Comparison of ENCODE assay signal across 18 mouse cellular contexts in the genomic region with DNA sequence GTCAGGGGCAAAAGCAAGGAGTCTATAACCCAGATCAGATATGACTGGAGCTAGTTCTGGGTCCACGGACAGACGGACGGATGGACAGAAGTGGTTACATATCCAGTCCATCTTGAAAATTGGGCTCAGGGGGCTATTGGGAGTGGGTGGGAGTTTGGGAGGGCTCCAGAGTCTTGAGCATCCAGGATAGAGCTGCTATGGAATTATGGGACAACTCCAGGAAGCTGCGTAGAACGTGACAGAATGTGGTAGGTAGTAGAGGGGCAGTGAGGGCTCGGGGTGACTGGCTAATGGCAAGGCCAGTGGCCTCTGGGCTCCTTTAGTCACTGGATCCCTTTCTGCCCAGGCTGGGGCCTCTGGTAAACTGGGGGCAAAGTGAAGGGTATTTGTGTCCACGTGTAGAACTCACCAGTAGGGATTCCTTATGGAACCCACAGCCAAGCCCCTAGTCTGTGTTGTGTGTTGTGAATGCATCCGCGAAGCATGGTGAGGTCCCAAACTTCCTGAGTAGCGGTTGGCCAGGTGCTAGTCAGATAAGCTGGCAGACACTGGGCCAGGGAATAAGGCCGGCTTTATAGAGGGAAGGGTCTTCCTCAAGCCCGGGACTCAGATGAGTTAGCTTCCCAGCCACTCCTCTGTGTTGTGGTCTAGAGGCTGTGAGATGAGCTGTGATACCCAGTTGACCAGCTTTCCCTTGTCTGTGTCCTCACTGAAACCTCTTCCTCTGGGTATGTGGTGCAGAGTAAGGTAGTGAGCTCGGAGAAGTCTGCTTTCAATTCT. TPM values are rescaled to one million over a fixed set of nuclear protein-coding genes. Genes with fewer than 3 reads are reported as not detected.
DNase-seq lines count a peak whose midpoint lies in the region; ATAC-seq and TF ChIP-seq lines count a peak whose summit lies in the region.
"Had no signal": no experiment of that assay in that cellular context is flagged by ENCODE, and none has a peak within 500 bp of the region (broad histone marks: within the 10 kb centered on the region; RNA-seq: fewer than 3 reads in every experiment).

No protein-coding gene starts in this region.

- peaks cover 98% of the 10 kb centered on the region for H3K4me1 ChIP-seq in kidney, embryonic 15.5 days
- peaks cover 50% of the 10 kb centered on the region for H3K4me1 ChIP-seq in brown adipose tissue, adult 24 weeks (ENCODE audit: control insufficient read depth, insufficient read depth, insufficient read length, low read length)
- peaks cover 81% of the 10 kb centered on the region for H3K4me1 ChIP-seq in intestine, embryonic 16.5 days (ENCODE audit: control insufficient read depth, insufficient read depth, low read length)
- peaks cover 34% of the 10 kb centered on the region for H3K4me1 ChIP-seq in neural tube, embryonic 15.5 days

- ATAC-seq in kidney, embryonic 15.5 days (replicated peaks; ENCODE audit: low FRiP score): no peak
- no peak for ATAC-seq in intestine, embryonic 16.5 days
- ATAC-seq in neural tube, embryonic 15.5 days (ENCODE audit: low FRiP score): no peak
- ATAC-seq: hindbrain, postnatal 0 days had no signal

- H3K36me3 ChIP-seq in kidney, embryonic 15.5 days: no peaks in the 10 kb centered on the region
- no peaks in the 10 kb centered on the region for H3K36me3 ChIP-seq in intestine, embryonic 16.5 days (ENCODE audit: control insufficient read depth, insufficient read depth, low read length)
- no peaks in the 10 kb centered on the region for H3K36me3 ChIP-seq in neural tube, embryonic 15.5 days
- H3K36me3 ChIP-seq: liver, embryonic 15.5 days; neural tube, embryonic 13.5 days had no signal

- peak overlapping the region; percentile 96 for H3K27ac ChIP-seq in gastrocnemius, adult 2 months
- H3K27ac ChIP-seq in kidney, embryonic 15.5 days: peak overlapping the region; percentile 97
- peak overlapping the region; percentile 92 for H3K27ac ChIP-seq in brown adipose tissue, adult 24 weeks (replicated peaks; ENCODE audit: low read depth, low read length)
- peak overlapping the region; percentile 81 for H3K27ac ChIP-seq in intestine, embryonic 16.5 days (ENCODE audit: low read length)
- no peak overlapping the region for H3K27ac ChIP-seq in neural tube, embryonic 15.5 days (replicated peaks)
- H3K27ac ChIP-seq: hindbrain, postnatal 0 days; liver, embryonic 15.5 days had no signal

- WGBS in kidney, embryonic 15.5 days: 75% methylated on average over 13 of the region's 13 CpGs
- 73% methylated on average over 13 of the region's 13 CpGs for WGBS in intestine, embryonic 16.5 days
- WGBS in neural tube, embryonic 15.5 days: 90% methylated on average over 13 of the region's 13 CpGs

- peak overlapping the region; percentile 90 for H3K4me3 ChIP-seq in gastrocnemius, adult 2 months
- no peak overlapping the region for H3K4me3 ChIP-seq in kidney, embryonic 15.5 days (replicated peaks)
- peak overlapping the region; percentile 47 for H3K4me3 ChIP-seq in brown adipose tissue, adult 24 weeks (ENCODE audit: insufficient read depth, low read depth, low read length)
- no peak overlapping the region for H3K4me3 ChIP-seq in intestine, embryonic 16.5 days (ENCODE audit: low read length)
- no peak overlapping the region for H3K4me3 ChIP-seq in neural tube, embryonic 15.5 days (replicated peaks)
- H3K4me3 ChIP-seq: liver, embryonic 15.5 days; neural tube, embryonic 13.5 days had no signal

- DNase-seq in gastrocnemius, adult 2 months: no peak
- DNase-seq in gastrocnemius, postnatal 25 days: no peak
- no peak for DNase-seq in kidney, adult 18-20 months
- no peak for DNase-seq in cerebellum, adult 11-12 months
- DNase-seq: cerebellum, adult 8-10 months had no signal

- intact Hi-C loops in gastrocnemius, adult 2 months (cut with DNase I): no loop called here

- H3K4me2 ChIP-seq in kidney, embryonic 15.5 days: peak overlapping the region; percentile 53; the same call in 1 of the 2 replicates
- peak overlapping the region; percentile 56; the same call in 1 of the 2 replicates for H3K4me2 ChIP-seq in intestine, embryonic 16.5 days (ENCODE audit: low read depth, low read length)
- no peak overlapping the region for H3K4me2 ChIP-seq in neural tube, embryonic 15.5 days

- TF ChIP-seq CTCF in gastrocnemius, adult 2 months (IDR thresholded peaks at IDR 0.05): no peak

- H3K9me3 ChIP-seq in kidney, embryonic 15.5 days (replicated peaks): no peaks in the 10 kb centered on the region
- H3K9me3 ChIP-seq in intestine, embryonic 16.5 days (ENCODE audit: control insufficient read depth, low read length): no peaks in the 10 kb centered on the region
- H3K9me3 ChIP-seq in neural tube, embryonic 15.5 days (replicated peaks): no peaks in the 10 kb centered on the region
- H3K9me3 ChIP-seq: liver, embryonic 15.5 days; neural tube, embryonic 13.5 days had no signal

- 0 out of 2 replicates have a peak overlapping the region, but pooled peaks have one; percentile 10 for H3K9ac ChIP-seq in kidney, embryonic 15.5 days
- no peak overlapping the region; the same call in 1 of the 2 replicates for H3K9ac ChIP-seq in intestine, embryonic 16.5 days (ENCODE audit: low read depth, low read length)
- no peak overlapping the region for H3K9ac ChIP-seq in neural tube, embryonic 15.5 days (replicated peaks)
- H3K9ac ChIP-seq: liver, embryonic 15.5 days had no signal

- H3K27me3 ChIP-seq in kidney, embryonic 15.5 days: no peaks in the 10 kb centered on the region
- H3K27me3 ChIP-seq in intestine, embryonic 16.5 days (replicated peaks; ENCODE audit: control insufficient read depth, insufficient read depth, low read length): no peaks in the 10 kb centered on the region
- H3K27me3 ChIP-seq in neural tube, embryonic 15.5 days (replicated peaks): no peaks in the 10 kb centered on the region
- H3K27me3 ChIP-seq: liver, embryonic 15.5 days had no signal

RNA-seq across cellular contexts. Expression of gene Hspg2, which starts 6.9 kb away (rescaled TPM):
- 10 to 100 TPM; 55.2 to 77.5 TPM for total RNA-seq in gastrocnemius, adult 2 months (2021)
- 100 to 1,000 TPM; 105 to 107 TPM for total RNA-seq in gastrocnemius, postnatal 25 days (2021)
- 34.2 and 35.7 TPM in 2 replicates for polyA plus RNA-seq in kidney, embryonic 15.5 days (2015; fragmentation: Nextera tagmentation; extraction: Ambion mirVana)
- 32.5 and 49.7 TPM in 2 replicates for polyA plus RNA-seq in brown adipose tissue, adult 24 weeks (2012; ENCODE audit: insufficient read depth, insufficient read length, missing spikeins)
- 24.5 TPM in 2 replicates for polyA plus RNA-seq in intestine, embryonic 16.5 days (2015; fragmentation: Nextera tagmentation; extraction: Ambion mirVana)
- polyA plus RNA-seq in neural tube, embryonic 15.5 days (2015; fragmentation: Nextera tagmentation; extraction: Ambion mirVana): 7.5 and 9.8 TPM in 2 replicates

RNA-seq across cellular contexts. Expression of gene 1700013G24Rik, which starts 22.4 kb away (rescaled TPM):
- not detected for total RNA-seq in gastrocnemius, adult 2 months (2021)
- total RNA-seq in gastrocnemius, postnatal 25 days (2021): not detected
- polyA plus RNA-seq in kidney, embryonic 15.5 days (2015; fragmentation: Nextera tagmentation; extraction: Ambion mirVana): not detected in 2 replicates
- polyA plus RNA-seq in brown adipose tissue, adult 24 weeks (2012; ENCODE audit: insufficient read depth, insufficient read length, missing spikeins): not detected in 2 replicates
- polyA plus RNA-seq in intestine, embryonic 16.5 days (2015; fragmentation: Nextera tagmentation; extraction: Ambion mirVana): not detected in 2 replicates
- polyA plus RNA-seq in neural tube, embryonic 15.5 days (2015; fragmentation: Nextera tagmentation; extraction: Ambion mirVana): not detected in 2 replicates
- total RNA-seq: granulocyte monocyte progenitor cell, adult 5-6 weeks; hindbrain, postnatal 0 days; left cerebral cortex, adult 8-10 months; megakaryocyte, adult 5-6 weeks; midbrain, postnatal 0 days had no signal
- polyA plus RNA-seq: hindbrain, postnatal 0 days; liver, embryonic 15.5 days; midbrain, postnatal 0 days; neural tube, embryonic 13.5 days; spleen, adult 2 months; urinary bladder, adult 2 months had no signal

RNA-seq across cellular contexts. Expression of gene Cela3b, which starts 45.1 kb away (rescaled TPM):
- not detected for total RNA-seq in gastrocnemius, adult 2 months (2021)
- not detected for total RNA-seq in gastrocnemius, postnatal 25 days (2021)
- not detected in 2 replicates for polyA plus RNA-seq in kidney, embryonic 15.5 days (2015; fragmentation: Nextera tagmentation; extraction: Ambion mirVana)
- polyA plus RNA-seq in brown adipose tissue, adult 24 weeks (2012; ENCODE audit: insufficient read depth, insufficient read length, missing spikeins): not detected in 2 replicates
- polyA plus RNA-seq in intestine, embryonic 16.5 days (2015; fragmentation: Nextera tagmentation; extraction: Ambion mirVana): 237 and 402 TPM in 2 replicates
- 0.86 TPM in 1 of 2 replicates, not detected in the other for polyA plus RNA-seq in neural tube, embryonic 15.5 days (2015; fragmentation: Nextera tagmentation; extraction: Ambion mirVana)
- total RNA-seq: granulocyte monocyte progenitor cell, adult 5-6 weeks; hindbrain, postnatal 0 days; left cerebral cortex, adult 8-10 months; megakaryocyte, adult 5-6 weeks; midbrain, postnatal 0 days had no signal
- polyA plus RNA-seq: hindbrain, postnatal 0 days; midbrain, postnatal 0 days; neural tube, embryonic 13.5 days; urinary bladder, adult 2 months had no signal

Comparison
In these comparisons a context has a peak if more than half of its experiments do, and no peak if none do; other contexts are left out.
1. H3K4me3 ChIP-seq: peak in gastrocnemius, adult 2 months (single experiment) and brown adipose tissue, adult 24 weeks (single experiment); none in kidney, embryonic 15.5 days (single experiment), intestine, embryonic 16.5 days (single experiment) and neural tube, embryonic 15.5 days (single experiment).
2. RNA of gene Cela3b, which starts 45.1 kb away (polyA plus RNA-seq): 237 to 402 TPM in intestine, embryonic 16.5 days; not detected in kidney, embryonic 15.5 days, not detected in brown adipose tissue, adult 24 weeks and 0.86 TPM in neural tube, embryonic 15.5 days; every median in the first group is over 100 times any median in the second.